Mouse (Mus musculus) hindbrain, postnatal 0 days (tissue): ENCODE measurements around the gene Entpd7. TPM values are rescaled to one million over a fixed set of nuclear protein-coding genes. Genes with fewer than 3 reads are reported as not detected.

ENCODE experiments used
- ATAC-seq: fragments of 200-750 bp; cut with Nextera tagmentation; 2 replicates; pipeline ENCODE4 v1.8.0; 2017; ENCODE audit warnings: mild to moderate bottlenecking, moderate TSS enrichment, moderate library complexity
- DNase-seq: peaks from one replicate; pipeline ENCODE4 v3.0.0-alpha.2; 2015; ENCODE audit warnings: low spot score
- H3K27ac ChIP-seq: fragments of 300-500 bp; sonication (generic); 2 replicates; pipeline ENCODE4 v1.5.1; 2014; ENCODE audit warnings: mild to moderate bottlenecking
- H3K27me3 ChIP-seq: fragments of 300-500 bp; sonication (generic); 2 replicates; pipeline ENCODE4 v1.6.1; 2014; ENCODE audit warnings: low read length, mixed read lengths; ENCODE audit not compliant: insufficient read depth
- H3K36me3 ChIP-seq: fragments of 300-500 bp; sonication (generic); 2 replicates; pipeline ENCODE4 v1.6.1; 2014; ENCODE audit warnings: low read length, mixed read lengths; ENCODE audit not compliant: insufficient read depth
- H3K4me1 ChIP-seq: fragments of 300-500 bp; sonication (generic); 2 replicates; pipeline ENCODE4 v1.6.1; 2014; ENCODE audit warnings: antibody characterized with exemption, low read length, mixed read lengths; ENCODE audit not compliant: insufficient read depth
- H3K4me2 ChIP-seq: fragments of 300-500 bp; sonication (generic); 2 replicates; pipeline ENCODE4 v1.6.1; 2014; ENCODE audit warnings: low read depth, mild to moderate bottlenecking, low read length, moderate library complexity, mixed read lengths
- H3K4me3 ChIP-seq: fragments of 300-500 bp; sonication (generic); 2 replicates; pipeline ENCODE4 v1.5.1; 2014; ENCODE audit warnings: low read length
- H3K9ac ChIP-seq: fragments of 300-500 bp; sonication (generic); replicated peaks from 2 replicates; pipeline ENCODE4 v1.6.1; 2014; ENCODE audit warnings: mild to moderate bottlenecking, low read length, moderate library complexity, mixed read lengths
- H3K9me3 ChIP-seq: fragments of 300-500 bp; sonication (generic); 2 replicates; pipeline ENCODE4 v1.6.1; 2016; ENCODE audit warnings: low read length, mixed read lengths
- CTCF ChIP-seq: IDR thresholded peaks from 2 replicates; pipeline ENCODE4 v1.5.1; 2016; ENCODE audit warnings: antibody characterized with exemption, control low read depth, low read depth
- WGBS: fragments of 180-500 bp; shearing (Covaris S2); extraction: QIAGEN DNeasy Blood & Tissue Kit; methylation state at CpG from one replicate; pipeline ENCODE4 v1.1.7; 2014; 5-methylcytosine and 5-hydroxymethylcytosine counted together
- polyA plus RNA-seq: library from polyadenylated mRNA; unstranded; fragments of >200 nt; fragmentation: Nextera tagmentation; extraction: Ambion mirVana; gene quantifications from 2 replicates; pipeline ENCODE4 v1.2.1, GENCODE M21; 2015
- total RNA-seq: library from RNA; depleted of rRNA; stranded (reverse); fragments of >200 nt; gene quantifications from 2 replicates; pipeline ENCODE4 v1.2.3, GENCODE M21; 2014

Gene Entpd7
- total and polyA plus RNA-seq, 2 experiments from 2014 or later = 7.9 to 8.7 TPM

- H3K4me2 ChIP-seq = no peak overlapping the region
- no peak for ATAC-seq
- H3K27me3 ChIP-seq = no peaks in the 10 kb centered on the region
- H3K9me3 ChIP-seq = no peaks in the 10 kb centered on the region
- H3K9ac ChIP-seq = no peak overlapping the region
- peaks cover 17% of the 10 kb centered on the region; the same call in 1 of the 2 replicates for H3K36me3 ChIP-seq
- DNase-seq = no peak
- H3K27ac ChIP-seq = no peak overlapping the region
- no peaks in the 10 kb centered on the region for H3K4me1 ChIP-seq
- H3K4me3 ChIP-seq = no peak overlapping the region
- 92% methylated on average over 17 of the region's 17 CpGs for WGBS
- no peak for TF ChIP-seq CTCF
These were observed 15.5 kb downstream of the Entpd7 start for GRCm38 (mm10) chr19:43704787-43705497.

DNA sequence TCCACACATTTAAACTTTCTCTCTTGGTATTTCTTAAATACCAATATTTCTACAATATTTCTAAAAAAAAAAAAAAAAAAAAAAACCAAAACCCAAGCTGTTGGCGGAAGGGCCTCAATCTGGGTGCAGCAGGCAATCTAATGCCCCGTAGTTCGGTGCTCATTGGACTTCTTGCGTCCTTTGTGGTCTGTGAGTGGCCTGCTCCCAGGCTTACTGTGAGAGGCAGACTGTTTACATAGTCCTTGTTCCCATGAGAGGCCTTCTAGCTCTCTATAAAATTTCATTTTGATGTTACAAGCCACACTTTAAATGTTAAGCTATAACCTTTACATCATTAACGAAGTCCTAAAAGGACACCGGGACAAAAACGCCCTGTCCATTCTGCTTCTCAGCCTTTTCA lies 18.7 kb downstream of the Entpd7 start:
- H3K9me3 ChIP-seq = no peaks in the 10 kb centered on the region
- H3K27me3 ChIP-seq = no peaks in the 10 kb centered on the region
- WGBS = 98% methylated on average over 7 of the region's 7 CpGs
- ATAC-seq (no peak), DNase-seq (no peak)
- TF ChIP-seq CTCF = no peak
- peaks cover 16% of the 10 kb centered on the region; the same call in 1 of the 2 replicates for H3K36me3 ChIP-seq
- H3K27ac ChIP-seq = no peak overlapping the region
- H3K4me1 ChIP-seq = no peaks in the 10 kb centered on the region
- H3K4me3 ChIP-seq = no peak overlapping the region
- no peak overlapping the region for H3K4me2 ChIP-seq
- no peak overlapping the region for H3K9ac ChIP-seq

DNA sequence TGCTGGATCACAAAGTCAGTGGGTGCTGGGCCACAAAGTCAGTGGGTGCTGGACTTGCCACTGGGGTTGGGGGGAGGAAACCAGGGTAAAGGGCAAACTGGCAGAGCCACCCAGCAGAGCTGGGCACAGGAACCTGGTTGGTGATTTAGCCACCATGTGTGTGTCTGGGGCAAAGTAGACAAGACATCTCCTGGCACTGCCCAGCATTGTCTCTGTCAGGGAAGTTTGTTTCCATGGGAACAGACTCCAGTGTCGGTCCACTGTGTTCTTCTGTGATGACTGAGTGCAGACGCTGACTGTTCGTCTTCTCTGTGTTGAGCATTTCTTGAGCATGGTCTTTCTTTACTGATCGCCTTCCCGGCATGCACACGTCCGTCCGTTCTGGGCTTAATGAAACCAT lies 19.8 kb downstream of the Entpd7 start:
- no peak for TF ChIP-seq CTCF
- WGBS = 37% methylated on average over 8 of the region's 8 CpGs
- Histone ChIP-seq H3K4me3 (no peak overlapping the region), H3K27me3 (no peaks in the 10 kb centered on the region), H3K4me2 (no peak overlapping the region), H3K9me3 (no peaks in the 10 kb centered on the region), H3K9ac (no peak overlapping the region), H3K4me1 (no peaks in the 10 kb centered on the region), H3K36me3 (peaks cover 16% of the 10 kb centered on the region; the same call in 1 of the 2 replicates), H3K27ac (no peak overlapping the region)
- DNase-seq = peak; percentile 24
- peak; percentile 51 for ATAC-seq

DNA sequence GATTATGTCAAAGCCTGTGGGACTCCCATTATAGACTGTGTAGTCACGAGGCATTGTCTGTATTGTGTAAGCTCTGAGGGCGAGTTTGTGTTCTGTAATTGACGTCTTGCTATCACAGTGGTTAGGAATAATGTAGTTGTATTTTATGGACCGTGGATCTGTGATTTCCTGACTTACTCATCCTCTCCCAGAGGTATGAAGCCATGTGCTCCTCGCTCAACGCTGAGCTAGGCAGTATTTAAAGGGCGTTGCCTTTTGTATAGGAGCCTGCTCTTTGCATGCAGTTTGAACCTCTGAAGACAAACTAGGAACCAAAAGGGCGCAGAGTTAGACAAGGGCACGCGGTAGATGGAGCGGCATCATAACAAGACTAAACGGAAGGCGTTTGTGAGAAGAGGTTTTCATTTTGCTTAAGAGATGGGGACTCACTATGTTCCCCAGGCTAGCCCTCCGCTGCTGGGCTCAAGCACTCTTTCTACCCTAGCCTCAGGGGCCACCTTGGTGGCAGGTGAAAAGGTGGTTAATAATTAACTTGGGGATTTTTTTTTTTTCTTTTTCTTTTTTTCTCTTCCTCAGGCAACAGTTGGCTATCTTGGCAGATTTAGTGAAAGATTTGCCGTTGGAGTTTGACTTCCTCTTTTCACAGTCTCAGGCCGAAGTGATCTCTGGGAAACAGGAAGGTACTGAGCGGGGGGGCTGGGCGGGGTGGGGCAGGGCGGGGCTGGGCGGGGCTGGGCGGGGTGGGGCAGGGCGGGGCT lies 21.9 kb downstream of the Entpd7 start:
- DNase-seq (no peak), ATAC-seq (no peak)
- H3K9me3 ChIP-seq = no peaks in the 10 kb centered on the region
- 62% methylated on average over 22 of the region's 22 CpGs for WGBS
- H3K9ac ChIP-seq = no peak overlapping the region
- no peak overlapping the region for H3K4me2 ChIP-seq
- peaks cover 5% of the 10 kb centered on the region; the same call in 1 of the 2 replicates for H3K36me3 ChIP-seq
- no peak overlapping the region; the same call in 1 of the 2 replicates for H3K27ac ChIP-seq
- no peaks in the 10 kb centered on the region for H3K4me1 ChIP-seq
- no peaks in the 10 kb centered on the region for H3K27me3 ChIP-seq
- no peak overlapping the region for H3K4me3 ChIP-seq
- TF ChIP-seq CTCF = no peak

- no peak overlapping the region for H3K4me2 ChIP-seq
- H3K27ac ChIP-seq = no peak overlapping the region
- ATAC-seq (no peak), DNase-seq (no peak)
- no peak overlapping the region for H3K9ac ChIP-seq
- H3K4me3 ChIP-seq = no peak overlapping the region
- no peaks in the 10 kb centered on the region for H3K27me3 ChIP-seq
- H3K4me1 ChIP-seq = no peaks in the 10 kb centered on the region
- 79% methylated on average over 5 of the region's 5 CpGs for WGBS
- peaks cover 5% of the 10 kb centered on the region; the same call in 1 of the 2 replicates for H3K36me3 ChIP-seq
- H3K9me3 ChIP-seq = no peaks in the 10 kb centered on the region
- no peak for TF ChIP-seq CTCF
These were observed 22.5 kb downstream of the Entpd7 start for GRCm38 (mm10) chr19:43711971-43712370.

DNA sequence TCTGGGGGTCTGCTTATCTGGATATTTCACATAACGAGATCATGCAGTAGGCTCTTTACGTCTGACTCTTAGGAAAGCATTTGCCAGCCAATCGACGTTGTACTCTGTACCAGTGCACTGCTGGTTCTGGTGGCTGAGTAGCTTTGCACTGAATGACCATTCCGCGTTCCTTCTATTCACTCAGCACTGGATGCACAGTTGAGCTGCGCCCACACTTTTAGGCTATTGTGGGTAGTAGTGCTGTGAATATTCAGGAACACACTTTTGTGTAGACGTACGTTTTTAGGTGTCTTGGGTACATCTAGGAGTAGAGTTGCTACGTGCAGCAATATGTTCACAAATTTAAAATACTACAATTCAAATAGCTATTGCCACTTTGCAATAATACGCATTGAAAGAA lies 30.6 kb downstream of the Entpd7 start:
- Histone ChIP-seq H3K36me3 (peaks cover 29% of the 10 kb centered on the region; the same call in 1 of the 2 replicates), H3K4me3 (no peak overlapping the region), H3K27me3 (no peaks in the 10 kb centered on the region), H3K4me1 (no peaks in the 10 kb centered on the region), H3K27ac (no peak overlapping the region), H3K9me3 (no peaks in the 10 kb centered on the region), H3K9ac (no peak overlapping the region), H3K4me2 (no peak overlapping the region)
- 94% methylated on average over 11 of the region's 11 CpGs for WGBS
- DNase-seq (no peak), ATAC-seq (no peak)
- TF ChIP-seq CTCF = no peak
